Mouse (Mus musculus) bone marrow, adult 2 months (tissue): Measurements from ENCODE around the gene Pacrg. TPM values are rescaled to one million over a fixed set of nuclear protein-coding genes. Genes with fewer than 3 reads are reported as not detected.

Source experiments
- H3K27ac ChIP-seq: fragments of 200-500 bp; 2 replicates; pipeline ENCODE4 v1.5.1; 2012; ENCODE audit warnings: low read depth, mild to moderate bottlenecking, control low read depth, inconsistent platforms, low read length; ENCODE audit not compliant: control insufficient read depth, poor library complexity, insufficient read depth
- H3K4me1 ChIP-seq: fragments of 200-500 bp; 2 replicates; pipeline ENCODE4 v1.6.1; 2011; ENCODE audit warnings: low read length; ENCODE audit not compliant: control insufficient read depth, insufficient read depth
- H3K4me3 ChIP-seq: fragments of 200-500 bp; replicated peaks from 2 replicates; pipeline ENCODE3; 2011; ENCODE audit warnings: mild to moderate bottlenecking, low read depth, low read length, control low read depth; ENCODE audit not compliant: control insufficient read depth
- CTCF ChIP-seq: fragments of 200-500 bp; IDR thresholded peaks from 2 replicates; pipeline ENCODE4 v1.5.1; 2011; ENCODE audit warnings: low read length, control low read depth; ENCODE audit not compliant: control insufficient read depth, insufficient read depth
- POLR2A ChIP-seq: fragments of 200-500 bp; IDR thresholded peaks from 2 replicates; pipeline ENCODE4 v1.6.1; 2011; ENCODE audit warnings: low read depth, mild to moderate bottlenecking, control low read depth, low read length, borderline replicate concordance; ENCODE audit not compliant: control insufficient read depth
- WGBS: fragments of 180-500 bp; shearing (Covaris S2); methylation state at CpG from one replicate; pipeline ENCODE4 v1.1.7; 2018; 5-methylcytosine and 5-hydroxymethylcytosine counted together
- polyA plus RNA-seq: library from polyadenylated mRNA; stranded (reverse); fragments of >200 nt; gene quantifications from 2 replicates; pipeline ENCODE4 v1.2.4, GENCODE M21; 2011; ENCODE audit warnings: low replicate concordance; ENCODE audit not compliant: missing spikeins, insufficient read depth, insufficient read length

Pacrg gene
- polyA plus RNA-seq, 1 experiment, result not detected

- Histone ChIP-seq H3K4me3 (no peak overlapping the region), H3K4me1 (no peaks in the 10 kb centered on the region; the same call in 1 of the 2 replicates), H3K27ac (no peak overlapping the region)
- TF ChIP-seq POLR2A, result no peak
- TF ChIP-seq CTCF, result no peak
- WGBS, result 78% methylated on average over 5 of the region's 5 CpGs
Measured at GRCm38 (mm10) chr17:10675536-10675935, 164.6 kb downstream of the Pacrg start.

GRCm38 (mm10) chr17:10675048-10675447 is 165.1 kb downstream of the Pacrg start:
- H3K4me3 ChIP-seq, result no peak overlapping the region
- H3K27ac ChIP-seq, result no peak overlapping the region
- WGBS, result 53% methylated on average over 3 of the region's 3 CpGs
- H3K4me1 ChIP-seq, result no peaks in the 10 kb centered on the region; the same call in 1 of the 2 replicates
- TF ChIP-seq POLR2A (no peak), CTCF (no peak)

GRCm38 (mm10) chr17:10661294-10661693 is 178.8 kb downstream of the Pacrg start:
- no peak overlapping the region for H3K4me3 ChIP-seq
- H3K4me1 ChIP-seq, result no peaks in the 10 kb centered on the region
- H3K27ac ChIP-seq, result no peak overlapping the region
- WGBS, result 78% methylated on average over 4 of the region's 4 CpGs
- TF ChIP-seq POLR2A, result no peak
- no peak for TF ChIP-seq CTCF

GRCm38 (mm10) chr17:10643604-10644003 is 196.5 kb downstream of the Pacrg start:
- no peak for TF ChIP-seq POLR2A
- TF ChIP-seq CTCF, result no peak
- no peaks in the 10 kb centered on the region for H3K4me1 ChIP-seq
- H3K4me3 ChIP-seq, result no peak overlapping the region
- WGBS, result 80% methylated on average over 7 of the region's 7 CpGs
- H3K27ac ChIP-seq, result no peak overlapping the region

- WGBS, result 53% methylated on average over 1 of the region's 1 CpGs
- Histone ChIP-seq H3K4me1 (no peaks in the 10 kb centered on the region), H3K27ac (no peak overlapping the region), H3K4me3 (no peak overlapping the region)
- TF ChIP-seq CTCF (no peak), POLR2A (no peak)
Measured at GRCm38 (mm10) chr17:10639816-10640215, 200.3 kb downstream of the Pacrg start.

- TF ChIP-seq POLR2A (no peak), CTCF (no peak)
- Histone ChIP-seq H3K4me1 (no peaks in the 10 kb centered on the region), H3K27ac (no peak overlapping the region), H3K4me3 (no peak overlapping the region)
- WGBS, result 74% methylated on average over 8 of the region's 8 CpGs
Measured at GRCm38 (mm10) chr17:10635955-10636470, 204.1 kb downstream of the Pacrg start.

- 82% methylated on average over 11 of the region's 11 CpGs for WGBS
- no peak overlapping the region for H3K4me3 ChIP-seq
Measured at GRCm38 (mm10) chr17:10635470-10635869, 204.6 kb downstream of the Pacrg start.

GRCm38 (mm10) chr17:10635046-10635445 is 205.1 kb downstream of the Pacrg start:
- 91% methylated on average over 6 of the region's 6 CpGs for WGBS
- no peak overlapping the region for H3K27ac ChIP-seq
- H3K4me3 ChIP-seq, result no peak overlapping the region
- TF ChIP-seq POLR2A (no peak), CTCF (no peak)
- no peaks in the 10 kb centered on the region for H3K4me1 ChIP-seq

More at GRCm38 (mm10) chr17:10635470-10635869, 204.6 kb downstream of the Pacrg start:
- no peak overlapping the region for H3K27ac ChIP-seq
- no peaks in the 10 kb centered on the region for H3K4me1 ChIP-seq
- no peak for TF ChIP-seq POLR2A
- no peak for TF ChIP-seq CTCF

- Histone ChIP-seq H3K4me3 (no peak overlapping the region), H3K4me1 (no peaks in the 10 kb centered on the region), H3K27ac (no peak overlapping the region)
- WGBS, result 82% methylated on average over 7 of the region's 7 CpGs
- TF ChIP-seq POLR2A, result no peak
- TF ChIP-seq CTCF, result no peak
Measured at GRCm38 (mm10) chr17:10633769-10634168, 206.3 kb downstream of the Pacrg start.
